Mouse (Mus musculus): ENCODE results near the gene Myo1f. TPM values are rescaled to one million over a fixed set of nuclear protein-coding genes. Genes with fewer than 3 reads are reported as not detected.

The Myo1f gene
- polyA plus RNA-seq, 1 experiment from 2014 or later, result 3.8 TPM

DNA sequence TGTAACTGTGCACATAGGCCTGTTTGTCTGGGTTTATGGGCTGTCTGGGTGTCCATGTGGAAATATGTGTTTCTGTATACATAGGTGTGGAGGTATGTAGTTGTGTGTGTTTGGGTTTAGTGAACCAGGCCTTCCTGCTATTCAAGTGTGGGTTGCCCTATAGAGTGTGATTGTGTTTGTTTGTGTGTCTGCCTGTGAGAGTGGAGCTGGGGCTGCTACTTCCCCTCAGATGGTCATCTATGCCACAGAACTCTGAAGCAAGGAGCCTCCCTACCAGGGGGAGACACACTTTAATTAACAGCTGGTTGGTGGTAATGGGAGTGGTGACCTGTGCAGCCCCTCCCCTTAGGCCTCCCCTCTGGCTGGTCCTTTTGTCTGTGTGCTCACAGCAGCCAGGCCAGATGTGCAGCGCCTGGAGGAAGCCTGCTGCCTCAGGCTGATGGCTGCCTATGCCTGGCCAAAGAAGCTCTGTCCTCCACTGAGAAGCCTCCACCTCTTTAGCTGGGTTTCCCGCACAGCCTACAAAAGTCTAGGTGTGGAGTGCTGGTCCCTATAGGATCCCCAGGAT lies 30.6 kb upstream of the Myo1f start:
- ATAC-seq (replicated peaks; ENCODE audit: extremely low read depth, insufficient read depth, low FRiP score), result no peak
- H3K4me3 ChIP-seq (ENCODE audit: low read length), result peak overlapping the region; percentile 71
- WGBS, result 29% methylated on average over 2 of the region's 2 CpGs

DNA sequence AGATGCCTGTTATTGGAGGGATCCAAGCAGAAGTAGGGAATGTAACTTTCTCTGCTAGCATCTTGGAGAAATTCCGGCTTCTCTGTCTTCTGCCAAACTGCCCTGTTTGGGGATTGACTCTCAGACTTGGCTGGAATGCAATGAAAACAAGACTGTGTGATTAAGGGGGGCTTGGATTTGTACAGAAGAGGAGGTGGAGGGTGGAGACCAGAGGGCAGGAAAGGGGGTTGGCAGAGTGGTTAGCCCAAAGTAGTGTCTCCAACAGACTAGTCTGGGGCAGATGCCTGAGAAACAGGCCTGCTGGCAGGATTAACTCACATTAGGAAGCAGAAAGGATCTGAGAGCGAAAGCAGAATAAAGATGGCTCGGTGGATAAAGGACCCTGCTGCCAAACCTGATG lies 29.0 kb upstream of the Myo1f start:
- H3K4me2 ChIP-seq (ENCODE audit: low read depth, low read length), result peak overlapping the region; percentile 14; the same call in 1 of the 2 replicates
- no peak overlapping the region for H3K9ac ChIP-seq (ENCODE audit: low read length)
- no peaks in the 10 kb centered on the region for H3K27me3 ChIP-seq (ENCODE audit: control insufficient read depth, insufficient read depth, low read length)
- 67% methylated on average over 3 of the region's 3 CpGs for WGBS
- H3K4me3 ChIP-seq (ENCODE audit: low read length), result no peak overlapping the region
- peaks cover 5% of the 10 kb centered on the region for H3K4me1 ChIP-seq (ENCODE audit: control insufficient read depth, insufficient read depth, low read length)
- H3K36me3 ChIP-seq (ENCODE audit: control insufficient read depth, insufficient read depth), result peaks cover 11% of the 10 kb centered on the region; the same call in 1 of the 2 replicates
- ATAC-seq (replicated peaks; ENCODE audit: extremely low read depth, insufficient read depth, low FRiP score), result peak; percentile 21; the same call in 1 of the 2 replicates
- H3K27ac ChIP-seq (ENCODE audit: low read length), result peak overlapping the region; percentile 53
- no peaks in the 10 kb centered on the region for H3K9me3 ChIP-seq (replicated peaks; ENCODE audit: control insufficient read depth, low read length)

More for the DNA sequence above, 30.6 kb upstream of the Myo1f start:
- Histone ChIP-seq H3K4me2 (ENCODE audit: low read depth, low read length) (peak overlapping the region; percentile 85), H3K36me3 (ENCODE audit: control insufficient read depth, insufficient read depth) (0 out of 2 replicates have a peak, but pooled peaks cover 7% of the 10 kb centered on the region), H3K27ac (ENCODE audit: low read length) (peak overlapping the region; percentile 74), H3K27me3 (ENCODE audit: control insufficient read depth, insufficient read depth, low read length) (no peaks in the 10 kb centered on the region), H3K9ac (ENCODE audit: low read length) (peak overlapping the region; percentile 80), H3K4me1 (ENCODE audit: control insufficient read depth, insufficient read depth, low read length) (peaks cover 5% of the 10 kb centered on the region), H3K9me3 (replicated peaks; ENCODE audit: control insufficient read depth, low read length) (no peaks in the 10 kb centered on the region)

DNA sequence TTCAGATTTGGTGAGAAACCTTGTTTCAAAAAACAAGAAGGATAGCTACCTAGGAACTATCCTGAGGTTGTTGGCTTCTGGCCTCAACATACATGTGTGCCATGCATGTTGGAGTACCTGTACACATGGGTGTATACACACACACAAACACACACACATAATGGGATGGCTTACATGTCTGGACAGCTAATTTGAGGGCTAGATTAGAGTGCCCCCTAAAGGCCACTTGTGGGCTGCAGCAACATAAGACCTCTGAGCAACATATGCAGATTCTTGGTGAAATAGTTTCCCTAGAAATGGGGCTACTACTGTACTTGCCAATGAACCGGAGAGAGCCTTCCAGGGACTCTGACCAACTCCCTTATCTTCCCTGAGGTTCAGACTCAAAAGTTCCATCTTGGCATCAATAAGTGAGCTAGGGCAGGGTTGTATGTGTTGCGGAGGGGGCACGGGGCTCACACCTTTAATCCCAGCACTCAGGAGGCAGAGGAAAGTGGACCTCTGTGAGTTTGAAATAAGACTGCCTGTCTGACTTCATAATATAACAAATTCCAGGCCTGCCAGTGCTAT lies 16.3 kb upstream of the Myo1f start:
- ATAC-seq (replicated peaks; ENCODE audit: extremely low read depth, insufficient read depth, low FRiP score), result no peak; the same call in 1 of the 2 replicates
- Histone ChIP-seq H3K9ac (ENCODE audit: low read length) (no peak overlapping the region), H3K36me3 (ENCODE audit: control insufficient read depth, insufficient read depth) (peaks cover 16% of the 10 kb centered on the region), H3K27me3 (ENCODE audit: control insufficient read depth, insufficient read depth, low read length) (no peaks in the 10 kb centered on the region), H3K4me2 (ENCODE audit: low read depth, low read length) (no peak overlapping the region), H3K4me3 (ENCODE audit: low read length) (no peak overlapping the region), H3K4me1 (ENCODE audit: control insufficient read depth, insufficient read depth, low read length) (no peaks in the 10 kb centered on the region), H3K9me3 (replicated peaks; ENCODE audit: control insufficient read depth, low read length) (no peaks in the 10 kb centered on the region), H3K27ac (ENCODE audit: low read length) (no peak overlapping the region)
- WGBS, result 86% methylated on average over 3 of the region's 3 CpGs

DNA sequence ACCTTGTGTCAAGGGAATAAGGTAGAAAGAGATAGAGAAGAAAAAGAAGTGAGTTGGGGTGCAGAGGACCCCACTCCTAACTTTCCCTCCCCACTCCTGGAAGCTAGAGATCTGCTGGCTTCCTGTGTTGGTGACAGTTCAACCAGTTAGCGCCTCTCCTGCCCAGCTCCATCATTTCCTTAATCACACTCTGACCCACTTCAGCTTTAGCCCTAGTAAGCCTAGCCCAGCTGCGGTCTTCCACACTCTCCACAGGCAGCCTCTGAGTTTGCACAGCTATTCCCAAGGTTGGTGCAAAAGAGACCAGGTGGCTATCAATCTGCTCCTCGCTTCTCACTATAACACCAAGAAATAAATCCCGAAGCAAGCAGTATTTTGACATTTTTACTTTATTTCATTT lies 15.6 kb upstream of the Myo1f start:
- Histone ChIP-seq H3K9me3 (replicated peaks; ENCODE audit: control insufficient read depth, low read length) (no peaks in the 10 kb centered on the region), H3K4me1 (ENCODE audit: control insufficient read depth, insufficient read depth, low read length) (no peaks in the 10 kb centered on the region), H3K27ac (ENCODE audit: low read length) (no peak overlapping the region), H3K9ac (ENCODE audit: low read length) (no peak overlapping the region), H3K4me2 (ENCODE audit: low read depth, low read length) (no peak overlapping the region), H3K27me3 (ENCODE audit: control insufficient read depth, insufficient read depth, low read length) (no peaks in the 10 kb centered on the region), H3K4me3 (ENCODE audit: low read length) (no peak overlapping the region), H3K36me3 (ENCODE audit: control insufficient read depth, insufficient read depth) (peaks cover 16% of the 10 kb centered on the region)
- no peak for ATAC-seq (replicated peaks; ENCODE audit: extremely low read depth, insufficient read depth, low FRiP score)
- WGBS, result 89% methylated on average over 4 of the region's 4 CpGs

DNA sequence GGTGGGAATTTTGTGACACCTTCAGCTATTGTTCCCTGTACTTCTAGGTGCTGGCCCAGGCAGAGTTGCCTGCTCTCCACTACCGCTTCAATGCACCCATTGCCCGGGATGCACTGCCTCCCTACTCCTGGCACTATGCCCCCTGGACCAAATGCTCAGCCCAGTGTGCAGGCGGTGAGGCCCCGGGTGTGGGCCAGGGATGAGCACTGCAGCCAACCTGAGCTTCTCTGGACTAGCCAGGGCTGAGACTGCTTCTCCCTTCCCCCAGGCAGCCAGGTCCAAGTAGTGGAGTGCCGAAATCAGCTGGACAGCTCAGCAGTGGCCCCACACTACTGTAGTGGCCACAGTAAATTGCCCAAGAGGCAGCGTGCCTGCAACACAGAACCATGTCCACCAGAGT lies 6.3 kb upstream of the Myo1f start:
- no peak overlapping the region for H3K4me2 ChIP-seq (ENCODE audit: low read depth, low read length)
- H3K27ac ChIP-seq (ENCODE audit: low read length), result no peak overlapping the region
- H3K9ac ChIP-seq (ENCODE audit: low read length), result no peak overlapping the region
- no peak overlapping the region for H3K4me3 ChIP-seq (ENCODE audit: low read length)
- ATAC-seq (replicated peaks; ENCODE audit: extremely low read depth, insufficient read depth, low FRiP score), result no peak
- no peaks in the 10 kb centered on the region for H3K4me1 ChIP-seq (ENCODE audit: control insufficient read depth, insufficient read depth, low read length)
- H3K9me3 ChIP-seq (replicated peaks; ENCODE audit: control insufficient read depth, low read length), result no peaks in the 10 kb centered on the region
- H3K36me3 ChIP-seq (ENCODE audit: control insufficient read depth, insufficient read depth), result no peaks in the 10 kb centered on the region; the same call in 1 of the 2 replicates
- whole genome bisulfite sequencing, result 90% methylated on average over 6 of the region's 6 CpGs
- H3K27me3 ChIP-seq (ENCODE audit: control insufficient read depth, insufficient read depth, low read length), result no peaks in the 10 kb centered on the region

DNA sequence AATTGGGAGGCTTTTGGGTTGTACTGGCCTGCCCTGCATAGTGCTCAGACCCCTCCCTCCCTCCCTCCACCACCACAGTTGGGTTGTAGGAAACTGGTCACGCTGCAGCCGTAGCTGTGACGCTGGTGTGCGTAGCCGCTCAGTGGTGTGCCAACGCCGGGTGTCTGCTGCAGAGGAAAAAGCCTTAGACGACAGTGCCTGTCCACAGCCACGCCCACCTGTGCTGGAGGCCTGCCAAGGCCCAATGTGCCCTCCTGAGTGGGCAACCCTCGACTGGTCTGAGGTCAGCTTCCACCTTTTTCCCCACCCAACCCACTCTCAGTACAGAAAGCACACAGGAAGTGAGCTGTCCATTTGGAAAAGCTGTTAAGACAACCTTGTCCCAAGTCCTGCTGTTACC lies 5.1 kb upstream of the Myo1f start:
- Histone ChIP-seq H3K9me3 (replicated peaks; ENCODE audit: control insufficient read depth, low read length) (no peaks in the 10 kb centered on the region), H3K36me3 (ENCODE audit: control insufficient read depth, insufficient read depth) (no peaks in the 10 kb centered on the region; the same call in 1 of the 2 replicates), H3K9ac (ENCODE audit: low read length) (no peak overlapping the region), H3K4me1 (ENCODE audit: control insufficient read depth, insufficient read depth, low read length) (no peaks in the 10 kb centered on the region), H3K27ac (ENCODE audit: low read length) (no peak overlapping the region), H3K4me3 (ENCODE audit: low read length) (no peak overlapping the region), H3K4me2 (ENCODE audit: low read depth, low read length) (no peak overlapping the region), H3K27me3 (ENCODE audit: control insufficient read depth, insufficient read depth, low read length) (no peaks in the 10 kb centered on the region)
- WGBS, result 71% methylated on average over 10 of the region's 10 CpGs
- no peak for ATAC-seq (replicated peaks; ENCODE audit: extremely low read depth, insufficient read depth, low FRiP score)

DNA sequence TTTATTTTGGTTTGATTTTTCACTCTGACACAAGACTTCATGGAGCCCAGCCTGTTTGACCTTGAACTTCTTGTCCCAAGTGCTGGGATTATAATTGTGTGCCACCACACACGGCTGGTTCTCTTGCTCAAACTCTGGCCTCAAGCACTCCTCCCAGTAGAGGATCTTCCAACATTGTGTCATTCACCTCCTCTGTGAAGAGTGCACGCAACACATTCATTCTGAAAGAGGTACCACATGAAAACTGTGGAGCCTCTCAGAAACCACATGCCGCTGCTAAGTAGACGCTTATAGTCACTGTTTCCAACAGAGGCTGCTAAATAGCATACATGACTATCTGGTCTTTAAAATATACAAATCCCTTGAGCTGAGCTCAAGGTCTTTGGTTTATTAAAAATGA lies 3.4 kb upstream of the Myo1f start:
- no peak for ATAC-seq (replicated peaks; ENCODE audit: extremely low read depth, insufficient read depth, low FRiP score)
- H3K27me3 ChIP-seq (ENCODE audit: control insufficient read depth, insufficient read depth, low read length), result no peaks in the 10 kb centered on the region
- H3K36me3 ChIP-seq (ENCODE audit: control insufficient read depth, insufficient read depth), result no peaks in the 10 kb centered on the region; the same call in 1 of the 2 replicates
- no peak overlapping the region for H3K4me3 ChIP-seq (ENCODE audit: low read length)
- WGBS, result 86% methylated on average over 4 of the region's 4 CpGs
- H3K4me2 ChIP-seq (ENCODE audit: low read depth, low read length), result no peak overlapping the region
- H3K9ac ChIP-seq (ENCODE audit: low read length), result no peak overlapping the region
- H3K4me1 ChIP-seq (ENCODE audit: control insufficient read depth, insufficient read depth, low read length), result no peaks in the 10 kb centered on the region
- no peaks in the 10 kb centered on the region for H3K9me3 ChIP-seq (replicated peaks; ENCODE audit: control insufficient read depth, low read length)
- H3K27ac ChIP-seq (ENCODE audit: low read length), result no peak overlapping the region

DNA sequence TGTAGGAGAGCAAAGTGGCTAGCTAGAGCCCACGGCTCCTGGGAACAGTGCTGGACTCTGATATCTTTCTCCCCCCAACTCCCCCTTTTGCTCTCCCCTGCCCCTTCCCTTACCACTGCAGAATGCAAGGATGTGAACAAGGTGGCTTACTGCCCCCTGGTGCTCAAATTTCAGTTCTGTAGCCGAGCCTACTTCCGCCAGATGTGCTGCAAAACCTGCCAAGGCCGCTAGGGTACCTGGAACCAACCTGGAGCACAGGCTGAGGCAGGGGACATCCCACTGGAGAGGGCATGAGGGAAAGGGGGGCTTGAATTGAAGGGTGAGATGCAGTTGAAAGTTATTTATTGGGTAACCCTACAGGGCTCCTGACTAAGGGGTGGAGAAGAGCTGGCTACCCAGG lies 2.5 kb upstream of the Myo1f start:
- Histone ChIP-seq H3K4me3 (ENCODE audit: low read length) (no peak overlapping the region), H3K9me3 (replicated peaks; ENCODE audit: control insufficient read depth, low read length) (no peaks in the 10 kb centered on the region), H3K27me3 (ENCODE audit: control insufficient read depth, insufficient read depth, low read length) (no peaks in the 10 kb centered on the region), H3K4me1 (ENCODE audit: control insufficient read depth, insufficient read depth, low read length) (no peaks in the 10 kb centered on the region), H3K36me3 (ENCODE audit: control insufficient read depth, insufficient read depth) (no peaks in the 10 kb centered on the region; the same call in 1 of the 2 replicates), H3K4me2 (ENCODE audit: low read depth, low read length) (no peak overlapping the region), H3K27ac (ENCODE audit: low read length) (no peak overlapping the region), H3K9ac (ENCODE audit: low read length) (no peak overlapping the region)
- WGBS, result 45% methylated on average over 4 of the region's 4 CpGs
- ATAC-seq (replicated peaks; ENCODE audit: extremely low read depth, insufficient read depth, low FRiP score), result no peak; the same call in 1 of the 2 replicates

DNA sequence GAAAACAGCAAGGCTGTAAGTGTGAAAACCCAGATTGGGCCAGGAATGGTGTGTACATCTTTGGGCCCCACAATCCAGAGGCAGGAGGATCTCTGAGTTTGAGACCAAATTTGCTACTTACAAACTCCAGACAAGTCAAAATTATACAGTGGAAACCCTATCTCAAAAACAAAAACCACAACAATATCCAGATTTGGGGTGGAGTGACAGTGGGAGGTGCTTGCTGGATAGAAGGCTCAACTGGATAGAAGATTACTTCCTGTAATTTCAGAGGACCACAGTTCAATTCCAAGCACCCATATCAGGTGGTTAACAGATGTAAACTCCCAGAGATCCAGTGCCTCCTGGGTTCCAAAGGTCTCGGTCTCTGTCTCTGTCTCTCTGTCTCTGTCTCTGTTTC lies 971 bp upstream of the Myo1f start:
- no peaks in the 10 kb centered on the region for H3K27me3 ChIP-seq (ENCODE audit: control insufficient read depth, insufficient read depth, low read length)
- no peak overlapping the region for H3K9ac ChIP-seq (ENCODE audit: low read length)
- H3K4me1 ChIP-seq (ENCODE audit: control insufficient read depth, insufficient read depth, low read length), result no peaks in the 10 kb centered on the region
- no peaks in the 10 kb centered on the region for H3K36me3 ChIP-seq (ENCODE audit: control insufficient read depth, insufficient read depth)
- WGBS, result 88% methylated on average over 1 of the region's 1 CpGs
- H3K27ac ChIP-seq (ENCODE audit: low read length), result no peak overlapping the region
- H3K4me3 ChIP-seq (ENCODE audit: low read length), result no peak overlapping the region
- no peak for ATAC-seq (replicated peaks; ENCODE audit: extremely low read depth, insufficient read depth, low FRiP score)
- H3K9me3 ChIP-seq (replicated peaks; ENCODE audit: control insufficient read depth, low read length), result no peaks in the 10 kb centered on the region
- H3K4me2 ChIP-seq (ENCODE audit: low read depth, low read length), result no peak overlapping the region
